Mouse (Mus musculus) lung, postnatal 0 days (tissue): ENCODE results near the gene Slx4ip.

ENCODE experiments used
- CTCF ChIP-seq: IDR thresholded peaks from 2 replicates; pipeline ENCODE4 v1.5.1; 2016; ENCODE audit warnings: antibody characterized with exemption, mild to moderate bottlenecking
- EP300 ChIP-seq: IDR thresholded peaks from 2 replicates; pipeline ENCODE4 v1.6.1; 2016; ENCODE audit warnings: antibody characterized with exemption, mild to moderate bottlenecking, control low read depth

DNA sequence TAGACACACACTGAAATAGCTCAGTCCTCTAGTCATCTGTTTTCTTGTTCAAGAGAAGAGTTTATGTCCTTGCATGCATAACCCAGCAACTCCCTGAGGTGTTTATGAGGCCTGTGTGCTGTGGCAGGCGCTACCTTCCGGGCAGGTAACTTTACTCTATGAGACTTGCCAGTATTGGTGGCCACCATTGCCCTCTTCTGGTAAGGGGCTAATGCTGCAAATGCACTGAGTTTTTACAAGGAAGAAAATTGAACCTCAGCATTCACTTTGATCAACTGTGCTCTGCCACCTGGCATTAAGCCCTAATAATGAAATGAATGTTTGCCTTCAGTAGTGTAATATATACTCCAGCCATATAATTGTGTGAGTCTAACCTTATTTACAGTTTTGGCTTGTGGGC, 92.9 kb downstream of the Slx4ip start:
- TF ChIP-seq CTCF, result peak; percentile 52
- no peak for TF ChIP-seq EP300
